Mouse (Mus musculus): ENCODE measurements around the gene Afm.

DNA sequence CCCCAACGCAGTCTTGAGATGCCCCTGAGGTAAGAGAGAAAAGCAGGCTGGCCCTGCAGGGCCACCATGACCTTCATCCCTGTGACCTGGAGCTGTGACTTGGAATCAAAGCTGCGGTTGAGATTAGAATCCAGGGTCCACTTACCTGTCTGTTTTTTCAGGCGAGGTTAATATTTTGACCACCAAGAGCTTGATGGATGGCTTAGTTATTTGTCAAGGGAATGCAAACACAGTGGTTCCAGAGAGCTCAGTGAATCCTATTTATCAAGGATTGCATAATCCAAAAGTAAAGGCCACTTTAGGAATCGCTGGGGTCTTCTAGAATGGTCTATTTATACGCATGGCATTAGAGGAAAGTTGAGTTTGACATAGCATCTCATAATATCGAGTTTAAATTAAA is 63.4 kb downstream of the Afm start:
- TF ChIP-seq CTCF (conservative IDR thresholded peaks at IDR 0.05; ENCODE audit: insufficient read depth, insufficient read length, low read depth, low read length) (no peak), POLR2A (IDR thresholded peaks at IDR 0.05; ENCODE audit: low read depth, low read length) (no peak)

Data from kidney, adult 2 months (tissue).